Mouse (Mus musculus): ENCODE measurements around the gene Nyx. TPM values are rescaled to one million over a fixed set of nuclear protein-coding genes. Genes with fewer than 3 reads are reported as not detected.

The Nyx gene
- total RNA-seq, 2 experiments from 2014 or later: 0.08 to 0.16 TPM

DNA sequence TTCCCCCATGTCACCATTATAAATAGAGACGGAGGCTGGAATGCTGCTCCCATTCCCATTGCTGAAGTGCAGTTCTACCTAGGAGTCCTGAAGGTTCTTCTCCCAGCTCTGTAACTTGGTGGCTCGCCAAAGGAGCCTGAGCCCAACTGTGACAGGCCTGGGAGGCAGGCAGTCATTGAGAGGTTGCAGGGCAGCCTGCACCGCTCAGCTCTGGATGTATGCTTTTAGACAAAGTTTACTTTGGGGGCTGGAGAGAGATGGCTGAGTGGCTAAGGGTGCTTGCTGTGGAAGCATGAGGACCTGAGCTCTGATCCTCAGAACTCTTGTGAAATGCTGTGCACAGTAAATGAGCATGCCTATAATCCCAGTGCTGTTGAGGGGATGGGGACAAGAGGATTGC is 25.0 kb downstream of the Nyx start:
- intact Hi-C loops (cut with DNase I): no loop called here
- DNase-seq: no peak

DNA sequence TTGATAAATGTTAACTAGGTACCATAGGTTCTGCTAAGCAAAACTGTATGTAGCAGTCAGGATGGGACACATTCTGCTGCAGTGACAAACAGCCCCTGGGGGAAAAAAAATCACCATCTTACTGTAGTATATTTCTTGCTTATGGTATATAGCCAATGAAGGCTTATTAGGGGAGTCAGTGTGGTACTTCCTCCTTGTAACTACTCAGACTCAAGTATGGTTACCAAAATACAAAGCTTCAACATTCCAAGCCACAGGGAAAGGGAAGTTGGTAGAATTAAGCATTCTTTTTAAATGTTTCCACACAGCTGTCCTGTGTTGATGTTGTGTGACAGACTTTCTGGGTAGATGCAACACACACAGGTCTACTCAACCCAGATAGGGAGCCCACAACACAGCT is 27.0 kb downstream of the Nyx start:
- intact Hi-C loops (cut with DNase I): no loop called here
- no peak for DNase-seq

DNA sequence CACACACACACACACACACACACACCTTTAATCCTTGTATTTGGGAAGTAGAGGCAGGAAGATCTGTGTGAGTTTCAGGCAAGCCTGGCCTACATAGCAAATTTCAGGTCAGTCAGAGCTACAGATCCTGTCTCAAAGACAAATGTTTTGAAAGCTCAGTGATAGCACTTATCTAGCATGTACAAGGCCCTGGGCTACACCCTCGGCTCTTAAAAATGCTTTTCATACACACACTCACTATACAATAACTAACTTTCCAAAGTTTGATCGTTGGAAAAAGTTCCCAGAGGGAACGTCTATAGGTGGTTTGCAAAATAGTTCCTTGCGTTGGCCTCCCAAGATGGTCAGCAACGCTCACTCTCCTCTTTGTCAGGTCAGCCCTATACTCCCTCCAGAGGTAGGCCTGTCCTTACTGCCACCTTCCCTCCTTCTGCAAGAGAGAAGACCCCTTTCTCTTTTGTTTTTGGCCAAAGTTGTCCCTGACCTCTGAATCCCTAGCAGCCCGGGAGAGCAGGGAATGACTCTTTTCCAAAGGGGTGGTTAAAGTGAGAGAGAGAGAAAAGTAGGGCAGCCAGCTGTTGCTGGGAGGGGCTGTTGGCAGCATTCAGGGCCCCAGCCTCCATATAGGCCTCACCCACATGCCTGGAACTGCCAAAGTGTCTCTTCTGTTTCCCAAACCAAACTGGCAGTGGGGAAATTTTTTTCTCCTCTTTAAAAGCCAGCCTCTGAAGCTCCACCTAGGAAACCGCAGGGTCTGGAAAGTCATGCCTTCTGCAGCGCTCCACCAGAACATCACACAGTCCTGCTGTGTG is 29.2 kb downstream of the Nyx start:
- intact Hi-C loops (cut with DNase I): no loop called here
- DNase-seq: peak in 1 of 2 experiments; percentile 15

DNA sequence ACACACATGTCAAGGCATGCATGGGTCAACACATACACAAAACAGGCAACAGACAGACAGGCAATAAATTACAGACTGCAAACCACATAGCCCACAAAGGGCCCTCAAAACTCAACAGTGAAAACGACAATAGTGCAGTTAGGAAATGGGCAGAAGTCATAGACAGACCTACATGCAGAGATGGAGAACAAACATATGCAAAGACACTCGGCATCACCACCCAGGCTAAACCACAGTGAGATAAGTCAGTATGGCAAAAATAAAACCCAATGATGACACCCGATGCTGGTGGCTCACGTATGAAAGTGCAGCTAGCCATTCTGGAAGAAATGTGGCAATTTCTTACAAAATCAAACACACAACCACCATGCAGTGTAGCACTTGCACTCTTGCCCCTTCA is 34.4 kb downstream of the Nyx start:
- no peak for DNase-seq
- intact Hi-C loops (cut with DNase I): loop anchor here (5.0 kb wide), 1 partner anchor 157 kb away; no protein-coding TSS in a partner anchor

DNA sequence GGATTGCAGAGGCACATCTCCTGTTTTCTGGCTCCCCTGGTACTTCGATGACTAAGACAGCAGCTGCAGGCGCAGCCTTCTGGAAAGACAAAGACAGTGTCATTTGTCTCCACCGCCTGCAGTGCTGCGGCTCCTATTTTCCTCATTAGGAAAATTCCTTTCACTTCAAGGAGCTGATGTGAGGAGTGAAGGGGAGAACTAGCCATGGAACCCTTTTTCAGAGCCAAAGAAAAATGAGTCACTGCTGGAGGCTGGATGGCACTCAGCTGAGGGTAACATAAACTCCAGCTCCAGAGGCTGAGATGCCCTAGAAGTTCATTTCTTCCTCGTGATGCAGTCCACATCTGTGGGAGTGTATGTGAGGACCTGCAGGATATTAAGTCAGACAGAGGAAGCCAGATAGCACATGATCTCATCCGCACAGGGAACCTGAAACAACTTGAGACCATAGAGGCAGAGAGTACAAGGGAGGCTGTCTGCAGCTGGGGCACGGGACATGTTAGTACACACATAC is 37.0 kb downstream of the Nyx start:
- intact Hi-C loops (cut with DNase I): loop anchor here (5.0 kb wide), 1 partner anchor 154 kb away; no protein-coding TSS in a partner anchor
- DNase-seq: peak in 1 of 2 experiments; percentile 10

DNA sequence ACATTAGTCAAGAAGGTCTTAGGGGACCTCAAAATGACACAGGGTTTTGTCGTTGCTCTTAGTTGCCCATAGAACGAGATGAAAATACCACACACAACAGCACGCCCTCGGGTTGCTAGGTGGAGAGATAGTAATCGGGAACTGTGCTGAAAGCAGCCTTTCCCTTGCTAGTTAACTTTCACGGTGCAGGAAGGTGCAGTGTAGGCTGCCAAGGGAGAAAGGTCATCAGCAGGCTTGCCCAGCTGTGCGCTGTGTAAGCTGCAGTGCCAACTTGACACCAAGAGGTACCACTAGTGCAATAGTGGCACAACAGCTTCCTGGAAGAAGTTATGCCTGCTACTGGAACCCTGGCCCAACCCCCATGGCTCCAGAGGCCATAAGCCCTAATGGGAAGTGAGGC is 38.5 kb downstream of the Nyx start:
- intact Hi-C loops (cut with DNase I): loop anchor here (2.0 to 5.0 kb wide), 2 partner anchors 116 to 153 kb away; no protein-coding TSS in a partner anchor
- DNase-seq: no peak

DNA sequence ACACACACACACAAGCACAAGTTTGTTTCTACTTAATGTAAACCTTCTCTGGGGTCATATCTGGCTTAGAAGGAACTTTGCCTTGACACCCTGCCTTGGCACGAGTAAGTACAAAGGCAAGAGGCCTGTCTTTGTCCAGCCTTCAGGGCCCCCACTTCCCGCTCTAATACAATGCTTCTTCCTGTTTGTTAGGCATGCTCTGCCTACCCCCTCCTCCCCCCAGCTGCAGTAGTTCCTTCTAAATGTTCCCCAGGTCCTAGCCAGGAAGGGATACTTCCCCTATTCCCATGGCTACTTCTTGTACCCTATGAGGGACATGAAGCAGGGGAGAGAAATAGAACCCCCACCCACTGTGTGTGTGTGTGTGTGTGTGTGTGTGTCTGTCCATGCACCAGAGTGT is 40.5 kb downstream of the Nyx start:
- intact Hi-C loops (cut with DNase I): no loop called here
- no peak for DNase-seq

DNA sequence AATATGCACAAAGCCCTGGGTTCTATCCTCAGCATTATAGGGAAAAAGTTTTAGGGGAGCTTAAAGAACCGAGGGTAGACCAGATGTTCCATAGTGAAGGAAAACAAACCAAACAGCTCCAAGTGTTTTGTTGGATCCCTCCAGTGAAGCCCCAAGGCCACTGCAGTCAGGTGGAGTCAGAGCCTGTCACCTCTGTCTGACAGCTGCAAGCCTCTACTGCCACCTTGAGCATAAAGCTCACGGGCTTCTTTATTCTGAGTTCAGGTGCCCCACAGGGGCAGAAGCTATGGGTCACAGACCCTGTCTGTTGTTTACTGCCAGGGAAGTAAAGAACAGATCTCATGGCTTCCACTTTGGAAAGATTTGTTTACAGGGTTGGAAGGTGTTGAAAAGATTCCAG is 47.2 kb downstream of the Nyx start:
- DNase-seq: no peak

DNA sequence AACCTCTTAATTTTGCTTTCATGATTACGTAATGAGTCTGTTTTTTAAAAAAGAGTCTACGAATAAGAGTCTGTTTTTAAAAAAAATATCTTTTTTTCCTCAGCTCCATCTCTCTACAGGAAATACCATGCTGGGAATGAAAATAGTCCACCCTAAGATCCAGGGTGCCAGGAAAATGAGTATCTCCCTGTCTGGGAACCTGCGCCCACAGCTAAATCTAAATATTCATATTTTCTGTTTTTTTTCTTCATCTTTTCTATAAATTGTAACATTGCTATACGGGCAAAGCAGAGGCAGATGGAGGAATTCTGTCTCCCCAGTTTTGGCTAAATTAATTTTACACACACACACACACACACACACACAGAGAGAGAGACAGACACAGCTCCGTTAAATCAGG is 48.0 kb downstream of the Nyx start:
- DNase-seq: no peak
- intact Hi-C loops (cut with DNase I): loop anchor here (2.0 kb wide), 1 partner anchor 285 kb away; no protein-coding TSS in a partner anchor

More for the DNA sequence above, 47.2 kb downstream of the Nyx start:
- intact Hi-C loops (cut with DNase I): loop anchor here (2.0 kb wide), 1 partner anchor 284 kb away; no protein-coding TSS in a partner anchor

DNA sequence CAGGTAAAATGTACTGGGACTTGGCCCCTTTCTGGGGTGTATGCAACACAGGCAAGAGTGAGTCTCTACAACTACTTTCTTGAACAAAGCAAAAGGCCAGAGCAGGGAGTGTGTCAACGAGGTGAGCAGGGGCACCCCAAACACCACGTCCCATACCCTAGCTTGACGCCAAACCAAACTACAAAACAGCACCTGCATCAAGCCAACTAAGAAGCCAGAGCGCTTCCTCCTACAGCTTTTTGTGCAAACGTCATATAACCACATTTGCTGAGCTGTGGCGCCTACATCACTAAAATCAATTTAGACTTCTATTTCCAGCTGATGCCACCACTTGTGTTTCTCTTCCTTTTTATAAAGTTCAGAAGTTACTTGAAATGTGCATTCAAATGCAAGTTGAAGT is 50.5 kb downstream of the Nyx start:
- no peak for DNase-seq
- intact Hi-C loops (cut with DNase I): loop anchor here (5.0 kb wide), 1 partner anchor 169 kb away; no protein-coding TSS in a partner anchor

DNA sequence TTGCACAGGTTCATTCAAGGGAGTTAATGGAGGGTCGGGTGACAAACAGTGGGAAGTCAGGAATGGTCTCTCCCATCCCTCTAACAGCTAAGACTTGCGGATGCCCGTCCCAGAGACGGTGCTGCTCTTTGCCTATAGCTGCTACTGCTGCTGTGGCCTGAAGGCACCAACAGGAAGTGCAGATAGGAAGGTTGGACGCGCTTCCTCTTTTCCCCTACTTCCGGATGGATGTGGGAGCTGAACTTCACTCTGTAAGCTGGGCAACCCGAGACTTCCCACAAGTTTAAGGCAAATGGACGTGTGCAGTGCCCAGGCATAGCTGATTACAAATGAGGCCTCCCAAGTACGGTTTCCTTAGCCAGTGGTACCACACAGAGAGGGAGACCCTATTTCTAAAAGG is 52.1 kb downstream of the Nyx start:
- intact Hi-C loops (cut with DNase I): loop anchor here (5.0 kb wide), 1 partner anchor 171 kb away; no protein-coding TSS in a partner anchor
- DNase-seq: no peak

DNA sequence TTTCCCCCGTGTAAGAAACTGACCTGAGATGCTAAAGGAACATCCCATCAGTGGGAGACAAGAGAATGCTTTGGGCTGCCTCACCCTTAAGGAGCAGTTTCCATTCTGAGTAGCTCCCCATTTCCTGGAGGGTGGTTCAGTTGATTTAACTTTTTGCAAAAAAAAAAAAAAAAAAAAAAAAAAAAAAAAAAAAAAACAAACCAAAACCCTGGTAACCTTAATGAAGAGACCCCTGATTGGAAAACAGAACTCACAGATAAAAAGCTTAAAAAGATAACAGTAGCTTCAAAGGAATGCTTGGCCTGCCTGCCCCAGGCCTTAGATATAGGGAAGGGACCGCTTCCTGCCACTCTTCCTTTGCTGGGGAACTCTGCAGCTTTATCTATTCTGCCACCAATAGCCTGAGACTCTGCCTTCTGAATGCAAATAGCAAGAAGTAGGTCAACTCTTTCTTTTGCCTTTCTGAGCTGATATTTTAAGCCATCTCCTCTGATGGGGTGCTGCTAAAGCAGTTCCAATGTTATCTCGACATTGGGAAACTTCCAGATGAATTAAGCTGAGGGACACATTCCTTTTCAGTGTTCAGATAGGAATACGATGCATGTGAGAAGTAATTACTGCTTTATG is 53.0 kb downstream of the Nyx start:
- no peak for DNase-seq
- intact Hi-C loops (cut with DNase I): loop anchor here (5.0 kb wide), 1 partner anchor 172 kb away; no protein-coding TSS in a partner anchor

DNA sequence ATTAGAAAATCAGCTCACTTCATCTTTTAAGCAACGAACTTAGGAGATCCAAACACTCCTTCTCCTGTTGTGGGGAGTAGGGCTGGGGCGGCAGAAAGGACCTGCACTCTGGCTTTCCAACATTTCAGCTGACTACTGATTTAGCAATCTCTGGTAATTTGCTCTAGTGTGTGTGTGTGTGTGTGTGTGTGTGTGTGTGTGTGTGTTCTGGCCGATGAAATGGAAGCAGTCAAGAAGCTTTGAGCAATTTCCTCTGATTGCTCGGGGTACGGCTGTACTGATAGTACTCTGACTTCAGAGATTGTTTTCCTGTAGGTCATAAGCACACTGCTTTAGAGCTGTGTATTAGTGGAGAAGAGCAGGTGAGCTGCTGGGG is 53.5 kb downstream of the Nyx start:
- intact Hi-C loops (cut with DNase I): loop anchor here (5.0 kb wide), 1 partner anchor 172 kb away; no protein-coding TSS in a partner anchor
- DNase-seq: no peak

DNA sequence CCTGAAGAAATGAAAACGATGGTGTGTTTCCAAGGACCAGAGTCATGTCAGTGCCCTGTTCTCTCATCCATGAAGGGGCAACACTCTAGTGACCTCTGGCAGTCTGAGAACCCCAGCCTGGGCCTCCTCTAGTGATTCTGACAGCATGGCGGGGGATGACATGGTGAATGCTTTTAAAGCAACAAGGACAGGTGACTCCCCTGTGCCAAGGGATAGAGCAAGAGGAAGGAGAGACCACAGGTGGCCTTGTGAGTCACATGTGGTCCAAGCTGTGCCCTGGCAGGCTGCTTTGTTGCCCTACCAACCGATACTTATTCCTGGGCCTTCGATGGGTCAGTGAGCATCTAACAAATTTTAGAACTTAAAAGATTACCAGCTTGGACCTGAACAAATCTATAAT is 54.7 kb downstream of the Nyx start:
- no peak for DNase-seq
- intact Hi-C loops (cut with DNase I): loop anchor here (5.0 kb wide), 2 partner anchors 47 to 137 kb away; no protein-coding TSS in a partner anchor

DNA sequence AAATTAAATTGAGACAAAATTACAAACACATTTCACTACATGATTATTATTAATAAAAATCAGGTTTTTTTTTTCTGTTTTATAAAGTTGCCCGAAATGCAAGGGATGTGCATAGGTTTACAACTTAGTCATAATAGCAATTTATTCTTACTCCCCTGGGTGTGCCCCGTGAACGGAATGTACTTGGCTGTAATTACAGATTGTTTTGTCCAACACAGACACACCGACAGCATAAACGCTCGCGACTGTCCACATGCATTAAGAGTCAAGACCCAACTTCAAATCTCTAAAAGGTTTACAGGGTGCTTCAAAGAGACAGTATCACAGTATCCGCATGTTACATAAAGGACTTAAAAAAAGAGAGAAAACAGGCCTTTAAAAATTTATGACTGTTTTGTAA is 55.4 kb downstream of the Nyx start:
- no peak for DNase-seq
- intact Hi-C loops (cut with DNase I): loop anchor here (5.0 kb wide), 2 partner anchors 46 to 136 kb away; no protein-coding TSS in a partner anchor

Other genes with a start within 250 kb of the Nyx start
- gene Ddx3x, start 185.1 kb upstream of the Nyx start, total RNA-seq (2021): 100 to 1,000 TPM; 112 to 209 TPM
- 1 to 10 TPM; 2.0 to 3.4 TPM for gene Gpr34, start 166.0 kb downstream of the Nyx start, total RNA-seq (2021)
- gene Gpr82, start 195.3 kb downstream of the Nyx start, total RNA-seq (2021): not detected